18 mouse cellular contexts compared by ENCODE assay signal in genomic region chr7:127926846-127927245, GRCm38 (mm10). TPM values are rescaled to one million over a fixed set of nuclear protein-coding genes. Genes with fewer than 3 reads are reported as not detected.
DNase-seq lines count a peak whose midpoint lies in the region; ATAC-seq and TF ChIP-seq lines count a peak whose summit lies in the region.
"Had no signal": no experiment of that assay in that cellular context is flagged by ENCODE, and none has a peak within 500 bp of the region (broad histone marks: within the 10 kb centered on the region; RNA-seq: fewer than 3 reads in every experiment).

No protein-coding gene starts in this region.

- H3K27ac ChIP-seq in lung, postnatal 0 days (ENCODE audit: low read length): peak overlapping the region; percentile 95
- peak overlapping the region; percentile 93 for H3K27ac ChIP-seq in kidney, adult 2 months (ENCODE audit: insufficient read depth, low read depth, low read length)
- no peak overlapping the region for H3K27ac ChIP-seq in left cerebral cortex, adult 2 months
- H3K27ac ChIP-seq: heart, embryonic 13.5 days; neural tube, embryonic 13.5 days had no signal

- H3K36me3 ChIP-seq in lung, postnatal 0 days (ENCODE audit: insufficient read depth, low read length): 0 out of 2 replicates have a peak, but pooled peaks cover 12% of the 10 kb centered on the region
- H3K36me3 ChIP-seq in kidney, adult 2 months (ENCODE audit: control insufficient read depth, insufficient read depth, low read length): peaks cover 9% of the 10 kb centered on the region; the same call in 1 of the 2 replicates

- WGBS in lung, postnatal 0 days: 66% methylated on average over 11 of the region's 11 CpGs
- WGBS in kidney, adult 2 months: 53% methylated on average over 11 of the region's 11 CpGs

- no peak for DNase-seq in lung, postnatal 0 days (ENCODE audit: low spot score)
- no peak for DNase-seq in lung, adult 18-20 months
- DNase-seq in kidney, adult 2 months: peak; percentile 91
- peak; percentile 84 to 93 for DNase-seq in kidney, postnatal 25 days
- DNase-seq in thymus, postnatal 0 days (ENCODE audit: low spot score): no peak
- no peak for DNase-seq in c-Kit-positive CD71-positive TER-119-positive erythroid progenitor cells, embryonic 14.5 days (ENCODE audit: low spot score)
- DNase-seq in left cerebral cortex, adult 2 months (ENCODE audit: extremely low spot score in 1 of 2, low spot score in 2 of 2): no peak
- DNase-seq: adrenal gland, postnatal 10 days; cerebellum, adult 2 months; heart, postnatal 4 days; retina, postnatal 1 day had no signal

- intact Hi-C loops in left cerebral cortex, adult 2 months (cut with DNase I): no loop called here

- no peaks in the 10 kb centered on the region for H3K27me3 ChIP-seq in lung, postnatal 0 days (replicated peaks; ENCODE audit: insufficient read depth, low read length)
- H3K27me3 ChIP-seq in kidney, adult 2 months (replicated peaks; ENCODE audit: control insufficient read depth, insufficient read depth, low read length): no peaks in the 10 kb centered on the region

- H3K9me3 ChIP-seq in lung, postnatal 0 days (ENCODE audit: low read length): no peaks in the 10 kb centered on the region
- H3K9me3 ChIP-seq: forebrain, embryonic 10.5 days; heart, embryonic 13.5 days; megakaryocyte, embryonic 14.5 days; neural tube, embryonic 13.5 days had no signal

- H3K4me3 ChIP-seq in lung, postnatal 0 days (ENCODE audit: low read depth, low read length): 0 out of 2 replicates have a peak overlapping the region, but pooled peaks have one; percentile 53
- H3K4me3 ChIP-seq in kidney, adult 2 months (ENCODE audit: insufficient read depth, low read depth, low read length): peak overlapping the region; percentile 94
- no peak overlapping the region for H3K4me3 ChIP-seq in left cerebral cortex, adult 2 months
- H3K4me3 ChIP-seq: forebrain, embryonic 10.5 days; heart, embryonic 13.5 days; megakaryocyte, embryonic 14.5 days; neural tube, embryonic 13.5 days had no signal

- H3K4me1 ChIP-seq in lung, postnatal 0 days (ENCODE audit: insufficient read depth, low read depth, low read length): peaks cover 8% of the 10 kb centered on the region; the same call in 1 of the 2 replicates
- peaks cover 58% of the 10 kb centered on the region for H3K4me1 ChIP-seq in kidney, adult 2 months (ENCODE audit: control insufficient read depth, insufficient read depth, low read length)

- 0 out of 2 replicates have a peak overlapping the region, but pooled peaks have one; percentile 8 for H3K9ac ChIP-seq in lung, postnatal 0 days (replicated peaks; ENCODE audit: low read depth)
- H3K9ac ChIP-seq: heart, embryonic 13.5 days; neural tube, embryonic 13.5 days had no signal

- ATAC-seq in lung, postnatal 0 days: no peak

- TF ChIP-seq EP300 in lung, postnatal 0 days (IDR thresholded peaks at IDR 0.05): no peak

- peak overlapping the region; percentile 63 for H3K4me2 ChIP-seq in lung, postnatal 0 days (replicated peaks; ENCODE audit: low read depth, low read length)
- H3K4me2 ChIP-seq: heart, embryonic 13.5 days; liver, embryonic 11.5 days; neural tube, embryonic 13.5 days had no signal

- TF ChIP-seq POLR2A in kidney, adult 2 months (IDR thresholded peaks at IDR 0.05; ENCODE audit: low read depth, low read length): peak; percentile 88

- no peak for TF ChIP-seq CTCF in lung, postnatal 0 days (IDR thresholded peaks at IDR 0.05)
- TF ChIP-seq CTCF in kidney, adult 2 months (conservative IDR thresholded peaks at IDR 0.05; ENCODE audit: insufficient read depth, insufficient read length, low read depth, low read length): no peak
- TF ChIP-seq CTCF in left cerebral cortex, adult 2 months (IDR thresholded peaks at IDR 0.05): no peak

RNA-seq across cellular contexts. Expression of gene Prss8, which starts 3.1 kb away (rescaled TPM):
- 141 and 152 TPM in 2 replicates for polyA plus RNA-seq in lung, postnatal 0 days (2015; fragmentation: Nextera tagmentation; extraction: Ambion mirVana)
- 745 and 858 TPM in 2 replicates for polyA plus RNA-seq in kidney, adult 2 months (2012; rRNA removed)
- polyA plus RNA-seq in thymus, postnatal 0 days (2015; fragmentation: Nextera tagmentation; extraction: Ambion mirVana): 2.9 and 3.3 TPM in 2 replicates
- under 1 TPM; 0.26 to 0.38 TPM for total RNA-seq in left cerebral cortex, adult 2 months (2021)
- total RNA-seq: heart, postnatal 4 days; left cerebral cortex, postnatal 36 days; monocyte, adult 5-6 weeks had no signal

RNA-seq across cellular contexts. Expression of gene Kat8, which starts 14.5 kb away (rescaled TPM):
- polyA plus RNA-seq in lung, postnatal 0 days (2015; fragmentation: Nextera tagmentation; extraction: Ambion mirVana): 21.1 TPM in 2 replicates
- polyA plus RNA-seq in kidney, adult 2 months (2012; rRNA removed): 11.8 and 12.2 TPM in 2 replicates
- 40.7 and 43.0 TPM in 2 replicates for polyA plus RNA-seq in thymus, postnatal 0 days (2015; fragmentation: Nextera tagmentation; extraction: Ambion mirVana)
- total RNA-seq in left cerebral cortex, adult 2 months (2021): 10 to 100 TPM; 34.7 to 35.4 TPM

RNA-seq across cellular contexts. Expression of gene Prss36, which starts 19.7 kb away (rescaled TPM):
- polyA plus RNA-seq in lung, postnatal 0 days (2015; fragmentation: Nextera tagmentation; extraction: Ambion mirVana): 9.2 and 10.0 TPM in 2 replicates
- polyA plus RNA-seq in kidney, adult 2 months (2012; rRNA removed): 21.9 and 28.4 TPM in 2 replicates
- 7.8 and 11.1 TPM in 2 replicates for polyA plus RNA-seq in thymus, postnatal 0 days (2015; fragmentation: Nextera tagmentation; extraction: Ambion mirVana)
- 1 to 10 TPM; 8.5 to 9.8 TPM for total RNA-seq in left cerebral cortex, adult 2 months (2021)
- total RNA-seq: monocyte, adult 5-6 weeks had no signal

RNA-seq across cellular contexts. Expression of gene Bckdk, which starts 23.0 kb away (rescaled TPM):
- 74.4 and 81.2 TPM in 2 replicates for polyA plus RNA-seq in lung, postnatal 0 days (2015; fragmentation: Nextera tagmentation; extraction: Ambion mirVana)
- polyA plus RNA-seq in kidney, adult 2 months (2012; rRNA removed): 148 and 163 TPM in 2 replicates
- 80.5 and 87.0 TPM in 2 replicates for polyA plus RNA-seq in thymus, postnatal 0 days (2015; fragmentation: Nextera tagmentation; extraction: Ambion mirVana)
- 10 to 100 TPM; 38.5 to 39.9 TPM for total RNA-seq in left cerebral cortex, adult 2 months (2021)

RNA-seq across cellular contexts. Expression of gene Vkorc1, which starts 31.4 kb away (rescaled TPM):
- 134 TPM in 2 replicates for polyA plus RNA-seq in lung, postnatal 0 days (2015; fragmentation: Nextera tagmentation; extraction: Ambion mirVana)
- polyA plus RNA-seq in kidney, adult 2 months (2012; rRNA removed): 289 and 293 TPM in 2 replicates
- polyA plus RNA-seq in thymus, postnatal 0 days (2015; fragmentation: Nextera tagmentation; extraction: Ambion mirVana): 47.0 and 54.5 TPM in 2 replicates
- total RNA-seq in left cerebral cortex, adult 2 months (2021): 10 to 100 TPM; 22.0 to 23.4 TPM

Comparison
In these comparisons a context has a peak if more than half of its experiments do, and no peak if none do; other contexts are left out.
1. DNase-seq: peak in kidney, adult 2 months (single experiment) and kidney, postnatal 25 days (2 of 2); none in lung, postnatal 0 days (single experiment), lung, adult 18-20 months (0 of 2), thymus, postnatal 0 days (single experiment), c-Kit-positive CD71-positive TER-119-positive erythroid progenitor cells, embryonic 14.5 days (single experiment) and left cerebral cortex, adult 2 months (0 of 2).
2. RNA of gene Prss8, which starts 3.1 kb away (polyA plus RNA-seq): 745 to 858 TPM in kidney, adult 2 months and 141 to 152 TPM in lung, postnatal 0 days; 2.9 to 3.3 TPM in thymus, postnatal 0 days; every median in the first group is over 10 times any median in the second.